Mouse (Mus musculus): Measurements from ENCODE around the gene Sirt2. TPM values are rescaled to one million over a fixed set of nuclear protein-coding genes. Genes with fewer than 3 reads are reported as not detected.

The Sirt2 gene
- polyA plus RNA-seq, 1 experiment from 2014 or later = 49.0 TPM

GRCm38 (mm10) chr7:28823932-28824331 lies 57.4 kb downstream of the Sirt2 start:
- no peaks in the 10 kb centered on the region for H3K9me3 ChIP-seq (replicated peaks)
- H3K4me2 ChIP-seq = no peak overlapping the region
- no peak overlapping the region for H3K9ac ChIP-seq
- no peak for ATAC-seq (ENCODE audit: insufficient number of reproducible peaks, low FRiP score)
- no peak overlapping the region for H3K4me3 ChIP-seq
- H3K36me3 ChIP-seq = peaks cover 46% of the 10 kb centered on the region
- H3K4me1 ChIP-seq (replicated peaks) = peaks cover 40% of the 10 kb centered on the region
- WGBS = 69% methylated on average over 2 of the region's 2 CpGs
- peak overlapping the region; percentile 78; the same call in 1 of the 2 replicates for H3K27ac ChIP-seq (ENCODE audit: poor library complexity, severe bottlenecking)
- H3K27me3 ChIP-seq (replicated peaks) = no peaks in the 10 kb centered on the region

DNA sequence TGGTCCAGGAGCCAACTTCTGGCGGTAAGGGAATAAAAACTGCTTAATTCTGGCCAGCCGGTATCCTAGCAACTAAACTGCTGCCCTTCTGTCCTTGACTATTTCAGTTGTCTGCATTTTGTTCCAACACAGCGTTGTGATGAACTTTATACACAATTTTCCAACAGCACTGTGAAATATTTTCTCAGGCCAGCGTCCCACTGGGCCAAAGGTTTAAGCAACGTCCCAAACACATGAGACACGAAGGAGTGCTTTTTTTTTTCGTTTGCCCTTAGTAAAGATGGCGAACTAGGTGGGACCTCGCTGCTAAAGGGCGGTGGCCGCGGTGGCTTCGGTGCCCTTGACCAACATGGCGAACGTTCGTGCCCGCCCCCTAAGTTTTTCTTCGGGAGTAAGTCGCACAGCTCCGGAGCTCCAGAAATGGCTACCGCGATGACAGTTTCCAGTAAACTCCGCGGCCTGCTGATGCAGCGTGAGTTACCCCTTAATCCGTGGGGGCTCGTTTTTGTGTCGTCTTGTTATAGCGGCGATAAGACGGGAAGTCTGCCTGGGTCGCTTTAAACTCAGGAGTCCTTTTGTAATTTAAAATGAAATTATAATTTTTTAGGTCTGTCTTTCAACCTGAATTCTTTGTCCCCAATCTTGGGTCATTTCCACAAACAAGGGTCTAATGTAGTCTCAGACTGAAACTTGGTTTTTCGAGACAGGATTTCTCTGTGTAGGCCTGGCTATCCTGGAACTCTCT lies 58.6 kb downstream of the Sirt2 start, which contains the start of gene Ech1:
Gene Ech1, plus strand, starts transcription at position 277 of the 745 bp plus-strand sequence.
- no peaks in the 10 kb centered on the region for H3K9me3 ChIP-seq (replicated peaks)
- peak; percentile 87 for ATAC-seq (ENCODE audit: insufficient number of reproducible peaks, low FRiP score)
- H3K4me2 ChIP-seq = peak within 1 kb of the TSS; percentile 66
- no peaks in the 10 kb centered on the region for H3K27me3 ChIP-seq (replicated peaks)
- H3K4me3 ChIP-seq = peak within 1 kb of the TSS; percentile 53
- peak within 1 kb of the TSS; percentile 71 for H3K9ac ChIP-seq
- H3K4me1 ChIP-seq (replicated peaks) = peaks cover 30% of the 10 kb centered on the region
- H3K36me3 ChIP-seq = peaks cover 44% of the 10 kb centered on the region
- peak within 1 kb of the TSS; percentile 78 for H3K27ac ChIP-seq (ENCODE audit: poor library complexity, severe bottlenecking)
- WGBS = 2% methylated on average over 33 of the region's 33 CpGs

- no peaks in the 10 kb centered on the region for H3K9me3 ChIP-seq (replicated peaks)
- H3K27me3 ChIP-seq (replicated peaks) = no peaks in the 10 kb centered on the region
- ATAC-seq (ENCODE audit: insufficient number of reproducible peaks, low FRiP score) = no peak
- H3K9ac ChIP-seq = peak overlapping the region; percentile 71
- H3K36me3 ChIP-seq = peaks cover 44% of the 10 kb centered on the region
- 29% methylated on average over 11 of the region's 11 CpGs for WGBS
- peak overlapping the region; percentile 66 for H3K4me2 ChIP-seq
- peak overlapping the region; percentile 78 for H3K27ac ChIP-seq (ENCODE audit: poor library complexity, severe bottlenecking)
- peaks cover 25% of the 10 kb centered on the region for H3K4me1 ChIP-seq (replicated peaks)
- H3K4me3 ChIP-seq = peak overlapping the region; percentile 53
Measured at GRCm38 (mm10) chr7:28825686-28826401, 59.3 kb downstream of the Sirt2 start.

- Histone ChIP-seq H3K4me2 (peak overlapping the region; percentile 66), H3K27ac (ENCODE audit: poor library complexity, severe bottlenecking) (peak overlapping the region; percentile 78; the same call in 1 of the 2 replicates), H3K9me3 (replicated peaks) (no peaks in the 10 kb centered on the region), H3K4me3 (no peak overlapping the region), H3K9ac (peak overlapping the region; percentile 27; the same call in 1 of the 2 replicates), H3K27me3 (replicated peaks) (no peaks in the 10 kb centered on the region), H3K4me1 (replicated peaks) (peaks cover 25% of the 10 kb centered on the region), H3K36me3 (peaks cover 44% of the 10 kb centered on the region)
- WGBS = 91% methylated on average over 7 of the region's 7 CpGs
- ATAC-seq (ENCODE audit: insufficient number of reproducible peaks, low FRiP score) = no peak
Measured at GRCm38 (mm10) chr7:28826402-28826772, 59.9 kb downstream of the Sirt2 start.

GRCm38 (mm10) chr7:28827338-28827737 lies 60.8 kb downstream of the Sirt2 start:
- ATAC-seq (ENCODE audit: insufficient number of reproducible peaks, low FRiP score) = no peak
- peaks cover 46% of the 10 kb centered on the region for H3K36me3 ChIP-seq
- H3K4me3 ChIP-seq = no peak overlapping the region
- 51% methylated on average over 3 of the region's 3 CpGs for WGBS
- H3K9ac ChIP-seq = no peak overlapping the region
- H3K27ac ChIP-seq (ENCODE audit: poor library complexity, severe bottlenecking) = no peak overlapping the region
- H3K9me3 ChIP-seq (replicated peaks) = no peaks in the 10 kb centered on the region
- peaks cover 27% of the 10 kb centered on the region for H3K4me1 ChIP-seq (replicated peaks)
- H3K27me3 ChIP-seq (replicated peaks) = no peaks in the 10 kb centered on the region
- H3K4me2 ChIP-seq = no peak overlapping the region

- Histone ChIP-seq H3K36me3 (peaks cover 41% of the 10 kb centered on the region), H3K4me1 (replicated peaks) (peaks cover 27% of the 10 kb centered on the region), H3K9me3 (replicated peaks) (no peaks in the 10 kb centered on the region), H3K4me3 (no peak overlapping the region), H3K27ac (ENCODE audit: poor library complexity, severe bottlenecking) (no peak overlapping the region), H3K9ac (no peak overlapping the region), H3K27me3 (replicated peaks) (no peaks in the 10 kb centered on the region), H3K4me2 (no peak overlapping the region)
- ATAC-seq (ENCODE audit: insufficient number of reproducible peaks, low FRiP score) = no peak
- 93% methylated on average over 8 of the region's 8 CpGs for WGBS
Measured at GRCm38 (mm10) chr7:28829821-28830220, 63.3 kb downstream of the Sirt2 start.

DNA sequence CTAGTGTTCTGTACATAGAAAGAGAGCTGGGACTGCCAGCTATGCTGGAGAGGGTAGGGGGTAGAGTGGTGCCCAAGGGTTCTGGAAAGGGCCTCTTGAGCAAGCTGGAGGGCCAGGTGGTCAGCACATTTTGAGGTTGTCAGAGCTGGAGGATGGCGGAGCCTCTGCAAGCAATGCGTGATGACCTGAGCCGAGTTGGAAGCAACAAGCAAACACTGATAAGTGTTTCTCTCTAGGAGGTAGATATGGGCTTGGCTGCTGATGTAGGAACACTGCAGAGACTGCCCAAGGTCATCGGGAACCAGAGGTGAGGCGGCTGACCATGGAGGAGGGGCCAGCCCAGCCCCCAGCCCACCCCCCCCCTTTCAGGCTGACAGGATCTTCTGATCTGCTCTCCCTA lies 64.4 kb downstream of the Sirt2 start:
- no peak for ATAC-seq (ENCODE audit: insufficient number of reproducible peaks, low FRiP score)
- no peak overlapping the region for H3K9ac ChIP-seq
- no peak overlapping the region for H3K27ac ChIP-seq (ENCODE audit: poor library complexity, severe bottlenecking)
- peaks cover 22% of the 10 kb centered on the region for H3K4me1 ChIP-seq (replicated peaks)
- peaks cover 41% of the 10 kb centered on the region for H3K36me3 ChIP-seq
- H3K4me3 ChIP-seq = no peak overlapping the region
- H3K9me3 ChIP-seq (replicated peaks) = no peaks in the 10 kb centered on the region
- H3K4me2 ChIP-seq = no peak overlapping the region
- 60% methylated on average over 5 of the region's 5 CpGs for WGBS
- no peaks in the 10 kb centered on the region for H3K27me3 ChIP-seq (replicated peaks)

DNA sequence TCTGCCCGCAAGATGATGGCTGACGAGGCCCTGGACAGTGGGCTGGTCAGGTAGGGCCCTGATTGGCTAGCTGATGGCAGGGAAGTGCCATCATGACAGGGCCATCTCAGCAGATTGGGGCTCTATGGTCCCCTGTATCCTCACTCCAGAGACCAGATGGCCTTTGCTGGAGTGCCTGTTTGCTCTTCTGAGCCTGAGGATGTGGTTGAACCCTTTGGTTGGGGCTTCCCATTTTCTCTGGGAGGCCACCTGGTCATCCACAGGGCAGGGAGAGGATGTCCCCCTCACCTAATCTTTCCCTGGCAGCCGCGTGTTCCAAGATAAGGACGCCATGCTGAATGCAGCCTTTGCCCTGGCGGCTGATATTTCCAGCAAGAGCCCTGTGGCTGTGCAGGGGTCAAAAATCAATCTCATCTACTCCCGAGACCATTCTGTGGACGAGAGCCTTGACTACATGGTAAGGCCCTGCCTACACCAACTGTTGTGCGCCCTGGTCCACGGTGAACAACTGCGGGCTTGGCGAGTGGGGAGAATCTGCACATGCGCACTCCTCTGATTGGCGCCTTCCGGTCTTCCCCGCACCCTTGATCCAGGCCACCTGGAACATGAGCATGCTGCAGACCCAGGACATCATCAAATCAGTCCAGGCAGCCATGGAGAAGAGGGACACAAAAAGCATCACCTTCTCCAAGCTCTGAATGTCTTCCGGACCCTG lies 65.0 kb downstream of the Sirt2 start:
- Histone ChIP-seq H3K4me3 (no peak overlapping the region), H3K4me1 (replicated peaks) (peaks cover 16% of the 10 kb centered on the region), H3K9ac (0 out of 2 replicates have a peak overlapping the region, but pooled peaks have one; percentile 18), H3K36me3 (peaks cover 39% of the 10 kb centered on the region), H3K27ac (ENCODE audit: poor library complexity, severe bottlenecking) (no peak overlapping the region), H3K9me3 (replicated peaks) (no peaks in the 10 kb centered on the region), H3K27me3 (replicated peaks) (no peaks in the 10 kb centered on the region), H3K4me2 (no peak overlapping the region)
- 72% methylated on average over 17 of the region's 17 CpGs for WGBS
- no peak for ATAC-seq (ENCODE audit: insufficient number of reproducible peaks, low FRiP score)

- no peak overlapping the region for H3K9ac ChIP-seq
- H3K4me1 ChIP-seq (replicated peaks) = peaks cover 16% of the 10 kb centered on the region
- H3K27me3 ChIP-seq (replicated peaks) = no peaks in the 10 kb centered on the region
- H3K9me3 ChIP-seq (replicated peaks) = no peaks in the 10 kb centered on the region
- ATAC-seq (ENCODE audit: insufficient number of reproducible peaks, low FRiP score) = no peak
- H3K4me3 ChIP-seq = no peak overlapping the region
- H3K27ac ChIP-seq (ENCODE audit: poor library complexity, severe bottlenecking) = no peak overlapping the region
- 68% methylated on average over 6 of the region's 6 CpGs for WGBS
- H3K4me2 ChIP-seq = no peak overlapping the region
- H3K36me3 ChIP-seq = peaks cover 38% of the 10 kb centered on the region
Measured at GRCm38 (mm10) chr7:28832137-28832536, 65.6 kb downstream of the Sirt2 start.

DNA sequence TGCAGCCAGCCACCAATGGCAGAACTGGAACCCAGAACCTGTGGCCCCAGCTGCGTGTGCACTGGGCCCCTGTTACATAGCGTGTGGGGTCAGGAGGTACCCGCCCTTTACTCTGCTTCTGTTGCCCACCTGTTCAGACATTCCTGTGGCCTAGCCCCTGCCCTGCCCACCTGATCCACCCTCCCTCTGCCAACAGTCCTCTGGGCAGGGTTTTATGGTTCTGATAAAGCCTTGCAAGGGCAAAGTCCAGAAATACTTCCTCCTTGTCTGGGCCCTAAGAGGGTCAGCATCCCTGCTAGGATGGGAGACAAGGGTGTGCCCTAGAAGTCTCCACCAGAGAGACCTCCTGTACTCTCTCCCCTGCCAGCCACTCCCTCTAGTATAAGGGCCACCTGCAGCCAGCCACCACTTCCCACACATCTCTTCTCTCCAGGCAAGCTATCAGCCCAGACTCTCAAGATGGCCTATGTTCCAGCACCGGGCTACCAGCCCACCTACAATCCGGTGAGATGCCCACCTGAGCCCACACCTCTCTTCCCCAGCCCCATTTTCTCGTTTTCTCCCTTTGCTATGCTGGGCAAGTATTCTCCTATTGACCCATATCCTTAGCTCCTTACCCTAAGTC lies 67.3 kb downstream of the Sirt2 start, which contains the start of gene Lgals4:
Gene Lgals4, plus strand, starts transcription at position 132 of the 625 bp plus-strand sequence.
- Histone ChIP-seq H3K4me3 (no peak within 1 kb of the TSS), H3K9me3 (replicated peaks) (no peaks in the 10 kb centered on the region), H3K36me3 (peaks cover 36% of the 10 kb centered on the region), H3K9ac (no peak within 1 kb of the TSS), H3K4me1 (replicated peaks) (peaks cover 13% of the 10 kb centered on the region), H3K27ac (ENCODE audit: poor library complexity, severe bottlenecking) (no peak within 1 kb of the TSS), H3K4me2 (no peak within 1 kb of the TSS), H3K27me3 (replicated peaks) (no peaks in the 10 kb centered on the region)
- ATAC-seq (ENCODE audit: insufficient number of reproducible peaks, low FRiP score) = 0 out of 2 replicates have a peak, but pooled peaks have one; percentile 19
- 76% methylated on average over 6 of the region's 6 CpGs for WGBS

All from heart, embryonic 12.5 days (tissue).